Mouse (Mus musculus): ENCODE data around the gene Srrm3. TPM values are rescaled to one million over a fixed set of nuclear protein-coding genes. Genes with fewer than 3 reads are reported as not detected.

Srrm3 gene
- polyA plus RNA-seq, 1 experiment from 2014 or later: not detected

DNA sequence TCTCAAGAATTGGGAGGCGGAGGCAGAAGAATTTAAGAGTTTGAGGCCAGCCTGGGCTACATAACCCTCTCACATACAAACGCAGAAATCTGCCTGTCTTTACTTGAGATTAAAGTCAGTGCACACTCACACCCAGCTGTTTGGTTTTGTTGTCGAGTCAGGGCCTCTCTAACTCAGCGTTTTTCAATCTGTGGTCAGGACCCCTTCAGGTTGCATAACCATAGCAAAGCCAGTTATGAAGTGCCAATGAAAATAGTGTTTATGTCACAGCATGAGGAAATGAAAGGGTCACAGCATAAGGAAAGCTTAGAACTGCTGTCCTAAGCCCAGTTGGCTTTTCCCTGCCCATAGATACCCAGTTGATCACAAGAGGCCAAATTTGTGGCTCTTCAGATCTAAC, 100.2 kb downstream of the Srrm3 start:
- 38% methylated on average over 4 of the region's 4 CpGs for WGBS (ENCODE audit: insufficient replicate concordance)
- Histone ChIP-seq H3K9me3 (ENCODE audit: low read length) (no peaks in the 10 kb centered on the region), H3K4me3 (ENCODE audit: low read depth, low read length) (no peak overlapping the region), H3K27me3 (ENCODE audit: insufficient read depth, low read length) (no peaks in the 10 kb centered on the region; the same call in 1 of the 2 replicates), H3K36me3 (replicated peaks; ENCODE audit: insufficient read depth, low read length) (peaks cover 32% of the 10 kb centered on the region), H3K4me1 (ENCODE audit: insufficient read depth) (peaks cover 38% of the 10 kb centered on the region), H3K9ac (replicated peaks) (no peak overlapping the region; the same call in 1 of the 2 replicates), H3K27ac (ENCODE audit: low read depth) (peak overlapping the region; percentile 94), H3K4me2 (ENCODE audit: low read depth, low read length) (no peak overlapping the region)
- no peak for TF ChIP-seq EP300 (IDR thresholded peaks at IDR 0.05; ENCODE audit: low read depth)
- no peak for TF ChIP-seq CTCF (IDR thresholded peaks at IDR 0.05; ENCODE audit: low read depth)
- DNase-seq (no peak), ATAC-seq (peak; percentile 7; the same call in 1 of the 2 replicates)

DNA sequence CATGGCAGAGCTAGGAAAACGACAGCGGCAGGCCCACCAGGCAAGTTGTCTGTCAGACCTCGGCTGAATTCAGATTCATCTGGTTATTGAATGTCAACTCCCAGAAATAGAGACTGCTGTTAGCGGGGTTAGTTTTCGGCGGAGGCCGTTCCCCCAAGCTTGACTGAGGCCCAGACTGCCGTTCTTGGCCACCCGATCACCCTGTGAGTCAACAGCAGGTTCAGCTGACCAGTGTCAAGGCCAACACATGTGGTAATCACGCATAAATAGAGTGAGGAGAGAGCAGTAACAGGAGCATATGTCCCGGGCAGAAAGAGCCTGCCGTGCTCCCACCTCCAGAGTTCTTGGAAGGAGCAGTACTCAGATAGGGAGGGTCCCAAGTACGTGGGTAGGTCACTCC, 100.6 kb downstream of the Srrm3 start:
- ATAC-seq (peak; percentile 63), DNase-seq (peak; percentile 57)
- H3K27ac ChIP-seq (ENCODE audit: low read depth): peak overlapping the region; percentile 94
- H3K9ac ChIP-seq (replicated peaks): peak overlapping the region; percentile 46; the same call in 1 of the 2 replicates
- 0 out of 2 replicates have a peak overlapping the region, but pooled peaks have one; percentile 2 for H3K4me2 ChIP-seq (ENCODE audit: low read depth, low read length)
- H3K36me3 ChIP-seq (replicated peaks; ENCODE audit: insufficient read depth, low read length): peaks cover 33% of the 10 kb centered on the region
- peak; percentile 48; the same call in 1 of the 2 replicates for TF ChIP-seq EP300 (IDR thresholded peaks at IDR 0.05; ENCODE audit: low read depth)
- no peak for TF ChIP-seq CTCF (IDR thresholded peaks at IDR 0.05; ENCODE audit: low read depth)
- H3K9me3 ChIP-seq (ENCODE audit: low read length): no peaks in the 10 kb centered on the region
- 55% methylated on average over 13 of the region's 13 CpGs for WGBS (ENCODE audit: insufficient replicate concordance)
- H3K4me3 ChIP-seq (ENCODE audit: low read depth, low read length): no peak overlapping the region
- H3K27me3 ChIP-seq (ENCODE audit: insufficient read depth, low read length): no peaks in the 10 kb centered on the region; the same call in 1 of the 2 replicates
- H3K4me1 ChIP-seq (ENCODE audit: insufficient read depth): peaks cover 38% of the 10 kb centered on the region

DNA sequence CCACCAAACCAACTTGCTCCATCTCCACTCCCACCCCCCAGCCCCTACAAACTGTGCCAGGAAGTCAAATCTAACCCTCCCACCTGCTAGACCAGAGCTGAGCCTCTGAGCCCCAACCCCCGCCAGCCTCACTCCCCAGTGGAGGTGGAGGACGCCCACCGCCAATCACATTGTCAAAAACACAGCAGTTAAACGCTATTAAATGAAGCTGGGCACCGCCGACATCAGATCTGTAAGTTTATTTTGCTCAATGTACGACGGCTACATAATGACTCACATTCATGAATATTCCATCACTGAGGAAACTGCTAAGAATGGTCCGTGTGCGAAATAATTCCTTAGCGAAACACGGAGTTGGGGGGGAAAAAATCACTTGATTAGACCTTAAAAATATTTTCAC, 101.5 kb downstream of the Srrm3 start:
- no peak overlapping the region for H3K4me3 ChIP-seq (ENCODE audit: low read depth, low read length)
- 83% methylated on average over 12 of the region's 12 CpGs for WGBS (ENCODE audit: insufficient replicate concordance)
- H3K4me1 ChIP-seq (ENCODE audit: insufficient read depth): peaks cover 42% of the 10 kb centered on the region

DNA sequence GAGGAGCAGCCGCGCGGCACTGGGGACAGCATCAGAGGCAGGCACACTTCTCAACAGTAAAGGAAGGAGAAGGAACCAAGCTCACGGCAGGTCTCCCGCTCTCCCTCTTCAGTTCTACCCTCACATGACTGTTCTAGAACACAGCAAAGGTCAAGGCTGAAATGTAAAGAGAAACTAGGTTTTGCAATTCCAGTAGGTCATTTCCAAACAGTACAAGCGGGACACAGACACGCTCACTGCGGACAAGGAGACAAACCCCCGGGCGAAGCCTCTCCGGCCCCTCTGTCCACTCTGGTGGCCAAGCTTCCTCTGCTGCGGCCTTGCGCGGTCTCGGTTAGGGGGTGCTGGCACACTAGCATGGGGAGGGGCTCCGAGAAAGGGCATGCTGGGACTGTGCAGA, 102.3 kb downstream of the Srrm3 start:
- 70% methylated on average over 16 of the region's 16 CpGs for WGBS (ENCODE audit: insufficient replicate concordance)
- no peaks in the 10 kb centered on the region for H3K9me3 ChIP-seq (ENCODE audit: low read length)
- peaks cover 36% of the 10 kb centered on the region for H3K36me3 ChIP-seq (replicated peaks; ENCODE audit: insufficient read depth, low read length)
- peak overlapping the region; percentile 38 for H3K4me2 ChIP-seq (ENCODE audit: low read depth, low read length)
- H3K4me3 ChIP-seq (ENCODE audit: low read depth, low read length): no peak overlapping the region
- H3K4me1 ChIP-seq (ENCODE audit: insufficient read depth): peaks cover 44% of the 10 kb centered on the region
- peak; percentile 68 for ATAC-seq
- TF ChIP-seq EP300 (IDR thresholded peaks at IDR 0.05; ENCODE audit: low read depth): peak; percentile 69; the same call in 1 of the 2 replicates
- no peak for TF ChIP-seq CTCF (IDR thresholded peaks at IDR 0.05; ENCODE audit: low read depth)
- H3K27me3 ChIP-seq (ENCODE audit: insufficient read depth, low read length): no peaks in the 10 kb centered on the region
- no peak for DNase-seq
- H3K27ac ChIP-seq (ENCODE audit: low read depth): peak overlapping the region; percentile 94
- peak overlapping the region; percentile 46; the same call in 1 of the 2 replicates for H3K9ac ChIP-seq (replicated peaks)

More for the DNA sequence above, 101.5 kb downstream of the Srrm3 start:
- peaks cover 33% of the 10 kb centered on the region for H3K36me3 ChIP-seq (replicated peaks; ENCODE audit: insufficient read depth, low read length)
- peak overlapping the region; percentile 46; the same call in 1 of the 2 replicates for H3K9ac ChIP-seq (replicated peaks)
- DNase-seq (no peak), ATAC-seq (no peak)
- H3K9me3 ChIP-seq (ENCODE audit: low read length): no peaks in the 10 kb centered on the region
- no peak overlapping the region; the same call in 1 of the 2 replicates for H3K4me2 ChIP-seq (ENCODE audit: low read depth, low read length)
- no peaks in the 10 kb centered on the region for H3K27me3 ChIP-seq (ENCODE audit: insufficient read depth, low read length)
- H3K27ac ChIP-seq (ENCODE audit: low read depth): peak overlapping the region; percentile 94
- no peak for TF ChIP-seq EP300 (IDR thresholded peaks at IDR 0.05; ENCODE audit: low read depth)
- no peak for TF ChIP-seq CTCF (IDR thresholded peaks at IDR 0.05; ENCODE audit: low read depth)

DNA sequence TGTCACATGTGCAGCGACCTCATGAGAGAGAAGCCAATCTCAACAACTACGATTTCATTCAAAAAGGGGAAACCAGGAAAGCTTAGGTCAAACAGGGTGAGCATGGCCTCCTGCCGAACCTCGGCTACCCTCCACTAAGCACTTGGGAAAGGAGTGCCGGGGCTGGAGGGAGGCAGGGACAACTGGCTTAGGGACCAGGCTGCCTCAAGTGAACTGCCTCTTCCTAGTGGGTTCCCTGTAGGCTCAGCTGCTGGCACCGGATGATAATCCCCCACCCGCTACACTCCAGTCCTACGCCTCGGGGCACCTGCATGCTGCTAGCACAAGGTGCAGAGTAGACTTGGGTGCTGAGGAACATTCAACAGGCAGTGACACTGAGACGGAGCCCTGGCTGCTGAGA, 103.0 kb downstream of the Srrm3 start:
- H3K4me3 ChIP-seq (ENCODE audit: low read depth, low read length): no peak overlapping the region
- DNase-seq (no peak), ATAC-seq (no peak)
- no peaks in the 10 kb centered on the region for H3K9me3 ChIP-seq (ENCODE audit: low read length)
- H3K36me3 ChIP-seq (replicated peaks; ENCODE audit: insufficient read depth, low read length): peaks cover 36% of the 10 kb centered on the region
- no peaks in the 10 kb centered on the region for H3K27me3 ChIP-seq (ENCODE audit: insufficient read depth, low read length)
- peak overlapping the region; percentile 94 for H3K27ac ChIP-seq (ENCODE audit: low read depth)
- H3K4me2 ChIP-seq (ENCODE audit: low read depth, low read length): no peak overlapping the region
- 67% methylated on average over 10 of the region's 10 CpGs for WGBS (ENCODE audit: insufficient replicate concordance)
- TF ChIP-seq CTCF (IDR thresholded peaks at IDR 0.05; ENCODE audit: low read depth): no peak
- TF ChIP-seq EP300 (IDR thresholded peaks at IDR 0.05; ENCODE audit: low read depth): no peak
- H3K9ac ChIP-seq (replicated peaks): peak overlapping the region; percentile 44
- H3K4me1 ChIP-seq (ENCODE audit: insufficient read depth): peaks cover 43% of the 10 kb centered on the region

DNA sequence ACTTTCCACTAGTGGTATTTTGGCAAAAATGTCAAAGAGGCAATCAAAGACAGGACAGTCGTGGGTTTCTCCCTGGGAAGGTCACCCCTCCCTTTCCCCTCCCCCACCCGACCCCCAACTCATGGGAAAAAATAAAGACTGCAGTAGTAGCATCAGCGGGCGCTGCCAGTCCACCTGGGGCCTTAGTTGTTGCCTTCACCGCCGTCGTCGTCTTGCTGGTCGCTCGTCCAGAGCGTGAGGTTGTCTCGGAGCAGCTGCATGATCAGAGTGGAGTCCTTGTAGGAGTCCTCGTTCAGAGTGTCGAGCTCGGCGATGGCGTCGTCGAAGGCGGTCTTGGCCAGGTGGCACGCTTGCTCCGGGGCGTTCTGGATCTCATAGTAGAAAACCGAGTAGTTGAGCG, 104.1 kb downstream of the Srrm3 start:
- peaks cover 38% of the 10 kb centered on the region for H3K36me3 ChIP-seq (replicated peaks; ENCODE audit: insufficient read depth, low read length)

More for the DNA sequence above, 104.1 kb downstream of the Srrm3 start:
- no peak overlapping the region for H3K27ac ChIP-seq (ENCODE audit: low read depth)
- WGBS (ENCODE audit: insufficient replicate concordance): 90% methylated on average over 25 of the region's 25 CpGs
- no peak overlapping the region for H3K4me3 ChIP-seq (ENCODE audit: low read depth, low read length)
- no peaks in the 10 kb centered on the region for H3K9me3 ChIP-seq (ENCODE audit: low read length)
- H3K4me1 ChIP-seq (ENCODE audit: insufficient read depth): peaks cover 48% of the 10 kb centered on the region
- no peak overlapping the region for H3K9ac ChIP-seq (replicated peaks)
- no peaks in the 10 kb centered on the region for H3K27me3 ChIP-seq (ENCODE audit: insufficient read depth, low read length)
- H3K4me2 ChIP-seq (ENCODE audit: low read depth, low read length): no peak overlapping the region
- ATAC-seq: no peak
- no peak for DNase-seq
- TF ChIP-seq EP300 (IDR thresholded peaks at IDR 0.05; ENCODE audit: low read depth) (no peak), CTCF (IDR thresholded peaks at IDR 0.05; ENCODE audit: low read depth) (no peak)

All from liver, postnatal 0 days (tissue).